Mouse (Mus musculus): Measurements from ENCODE around the gene LTO1. TPM values are rescaled to one million over a fixed set of nuclear protein-coding genes. Genes with fewer than 3 reads are reported as not detected.

LTO1 gene
- total RNA-seq, 2 experiments from 2014 or later, result 13.6 to 16.2 TPM

Other genes starting within 250 kb of the LTO1 start
- 10 to 100 TPM; 18.9 to 24.6 TPM for gene Ano1, start 163.1 kb upstream of the LTO1 start, total RNA-seq (2021)
- gene Fgf3, start 77.0 kb upstream of the LTO1 start, total RNA-seq (2021), result not detected
- gene Fgf4, start 67.7 kb upstream of the LTO1 start, total RNA-seq (2021), result not detected
- not detected for gene Fgf15, start 18.6 kb upstream of the LTO1 start, total RNA-seq (2021)
- 100 to 1,000 TPM in 1 of 2 experiments, 10 to 100 TPM in 1; 89.8 to 102 TPM for gene Ccnd1, start 24.8 kb downstream of the LTO1 start, total RNA-seq (2021)

Data from heart, postnatal 10 days (tissue).